Mouse (Mus musculus): ENCODE measurements around the gene Dyrk4. TPM values are rescaled to one million over a fixed set of nuclear protein-coding genes. Genes with fewer than 3 reads are reported as not detected.

Gene Dyrk4
- polyA plus RNA-seq (2014; fragmentation: Nextera tagmentation; extraction: Ambion mirVana), result 0.30 and 0.35 TPM in 2 replicates

DNA sequence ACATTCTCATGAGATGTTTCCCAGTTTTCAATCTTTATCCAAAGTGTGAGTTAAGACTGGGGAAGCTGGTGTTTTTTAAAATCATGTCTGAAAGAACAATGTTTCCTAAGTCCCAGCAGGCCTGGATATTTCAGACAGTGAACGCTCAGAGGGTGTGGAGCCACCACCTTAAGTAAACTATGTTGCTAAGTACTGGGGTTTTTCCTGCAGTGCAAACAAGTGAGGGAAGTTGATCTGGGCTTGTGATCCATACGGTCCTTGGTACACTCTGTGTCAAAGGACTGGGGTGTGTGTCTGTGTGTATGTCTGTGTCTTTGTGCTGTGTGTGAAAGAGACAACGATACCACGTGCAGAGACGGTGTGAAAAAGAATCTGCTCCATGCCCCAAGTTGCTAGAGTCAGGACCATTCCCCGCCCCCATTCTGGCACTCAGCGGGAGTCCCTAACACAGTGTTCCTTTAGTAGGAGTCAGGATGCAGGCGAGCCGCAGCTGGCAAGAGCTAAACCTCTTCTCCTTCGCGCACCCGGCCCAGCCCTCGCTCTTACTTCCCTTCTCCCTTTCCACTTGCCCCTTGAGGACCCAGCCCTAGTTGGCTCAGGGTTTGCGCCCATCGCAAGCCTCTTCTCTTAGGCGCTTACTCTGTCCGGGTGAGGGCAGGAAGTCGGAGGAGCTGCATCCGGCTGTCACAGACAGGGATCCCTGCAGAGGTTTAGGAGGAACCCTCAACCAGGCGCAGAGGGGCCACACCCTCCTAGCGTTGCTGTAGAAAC, at the start of gene Dyrk4:
Dyrk4 (minus strand) TSS at position 729 of the 771 bp plus-strand sequence.
- Histone ChIP-seq H3K9ac (ENCODE audit: low read depth, low read length) (peak within 1 kb of the TSS; percentile 15; the same call in 1 of the 2 replicates), H3K4me3 (ENCODE audit: low read depth, low read length) (peak within 1 kb of the TSS; percentile 13)
- peak; percentile 33 for ATAC-seq (ENCODE audit: low read depth)

DNA sequence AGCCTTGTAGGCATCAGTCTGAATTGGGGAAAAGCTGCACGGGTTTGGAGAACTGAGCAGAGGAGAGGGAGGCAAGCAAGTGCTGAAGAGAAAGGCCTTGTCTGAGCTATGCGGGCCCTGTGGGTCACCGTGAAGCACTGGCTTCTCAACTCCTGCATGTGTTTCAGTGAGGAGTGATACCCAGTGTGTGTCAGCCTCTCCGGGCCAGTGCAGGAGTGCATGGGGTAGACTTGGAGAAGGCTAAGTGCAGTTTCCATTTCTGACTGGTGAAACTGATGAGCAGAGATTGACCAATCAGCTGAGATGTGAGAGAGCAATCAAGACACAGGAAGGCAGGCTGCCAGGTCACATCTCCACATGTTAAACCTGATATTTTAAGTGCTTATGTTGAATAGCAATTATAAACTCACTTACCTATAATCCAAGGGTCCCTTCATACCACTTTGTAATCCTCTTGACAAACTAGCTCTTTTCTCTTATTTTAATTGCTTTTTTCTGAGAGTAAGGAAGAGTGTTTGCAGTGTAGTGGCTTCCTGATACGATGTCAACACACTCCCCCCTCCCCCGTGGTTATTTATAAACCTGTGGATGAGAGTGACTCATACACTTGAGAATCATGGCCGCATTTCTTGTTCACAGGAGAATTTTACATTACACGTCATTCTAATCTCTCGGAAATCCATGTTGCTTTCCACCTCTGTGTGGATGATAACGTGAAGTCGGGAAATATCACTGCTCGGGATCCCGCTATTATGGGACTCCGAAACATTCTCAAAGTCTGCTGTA, 44.8 kb upstream of the Dyrk4 start:
- no peak overlapping the region for H3K27ac ChIP-seq (replicated peaks; ENCODE audit: low read depth, low read length)
- peaks cover 16% of the 10 kb centered on the region; the same call in 1 of the 2 replicates for H3K36me3 ChIP-seq (ENCODE audit: control insufficient read depth, insufficient read depth, low read length)
- H3K4me2 ChIP-seq (ENCODE audit: low read depth, low read length), result no peak overlapping the region
- no peaks in the 10 kb centered on the region for H3K27me3 ChIP-seq (replicated peaks; ENCODE audit: control insufficient read depth, insufficient read depth, low read length)
- WGBS, result 84% methylated on average over 14 of the region's 14 CpGs
- no peak overlapping the region for H3K9ac ChIP-seq (ENCODE audit: low read depth, low read length)
- no peak overlapping the region for H3K4me3 ChIP-seq (ENCODE audit: low read depth, low read length)
- no peaks in the 10 kb centered on the region for H3K9me3 ChIP-seq (ENCODE audit: control insufficient read depth, low read length)
- ATAC-seq (ENCODE audit: low read depth) (no peak), DNase-seq (ENCODE audit: low spot score) (no peak)
- H3K4me1 ChIP-seq (ENCODE audit: control insufficient read depth, insufficient read depth, low read length), result no peaks in the 10 kb centered on the region

More for the DNA sequence above, at the start of gene Dyrk4:
- H3K27ac ChIP-seq (replicated peaks; ENCODE audit: low read depth, low read length), result peak within 1 kb of the TSS; percentile 17; the same call in 1 of the 2 replicates
- WGBS, result 9% methylated on average over 21 of the region's 21 CpGs
- H3K4me2 ChIP-seq (ENCODE audit: low read depth, low read length), result peak within 1 kb of the TSS; percentile 46
- no peaks in the 10 kb centered on the region for H3K27me3 ChIP-seq (replicated peaks; ENCODE audit: control insufficient read depth, insufficient read depth, low read length)
- H3K4me1 ChIP-seq (ENCODE audit: control insufficient read depth, insufficient read depth, low read length), result no peaks in the 10 kb centered on the region
- peak; percentile 45 for DNase-seq (ENCODE audit: low spot score)
- H3K36me3 ChIP-seq (ENCODE audit: control insufficient read depth, insufficient read depth, low read length), result peaks cover 37% of the 10 kb centered on the region; the same call in 1 of the 2 replicates
- H3K9me3 ChIP-seq (ENCODE audit: control insufficient read depth, low read length), result no peaks in the 10 kb centered on the region

DNA sequence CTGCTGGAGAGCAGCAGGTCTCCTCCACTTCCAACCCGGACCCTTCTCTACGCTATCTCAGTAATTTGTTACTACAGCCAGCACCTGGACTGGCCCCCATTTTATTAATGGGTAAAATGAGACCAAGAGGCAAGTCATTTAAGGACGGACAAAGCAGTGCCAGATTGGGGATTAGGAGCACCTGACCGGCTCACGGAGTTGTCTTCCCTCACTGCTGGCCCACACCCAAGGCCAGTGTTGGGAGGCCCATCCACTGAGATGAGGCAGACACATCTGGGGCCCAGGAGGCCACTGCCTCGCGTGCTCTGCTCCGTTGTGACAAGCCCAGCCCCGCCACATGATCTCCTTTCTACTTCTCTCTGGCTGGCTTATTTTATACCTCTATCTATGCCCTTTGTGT, 41.8 kb upstream of the Dyrk4 start:
- Histone ChIP-seq H3K4me3 (ENCODE audit: low read depth, low read length) (no peak overlapping the region), H3K9me3 (ENCODE audit: control insufficient read depth, low read length) (no peaks in the 10 kb centered on the region), H3K27me3 (replicated peaks; ENCODE audit: control insufficient read depth, insufficient read depth, low read length) (no peaks in the 10 kb centered on the region), H3K36me3 (ENCODE audit: control insufficient read depth, insufficient read depth, low read length) (peaks cover 15% of the 10 kb centered on the region; the same call in 1 of the 2 replicates), H3K4me1 (ENCODE audit: control insufficient read depth, insufficient read depth, low read length) (no peaks in the 10 kb centered on the region), H3K27ac (replicated peaks; ENCODE audit: low read depth, low read length) (no peak overlapping the region), H3K9ac (ENCODE audit: low read depth, low read length) (no peak overlapping the region), H3K4me2 (ENCODE audit: low read depth, low read length) (no peak overlapping the region)
- ATAC-seq (ENCODE audit: low read depth) (peak; percentile 37; the same call in 1 of the 2 replicates), DNase-seq (ENCODE audit: low spot score) (no peak)
- WGBS, result 60% methylated on average over 9 of the region's 9 CpGs

DNA sequence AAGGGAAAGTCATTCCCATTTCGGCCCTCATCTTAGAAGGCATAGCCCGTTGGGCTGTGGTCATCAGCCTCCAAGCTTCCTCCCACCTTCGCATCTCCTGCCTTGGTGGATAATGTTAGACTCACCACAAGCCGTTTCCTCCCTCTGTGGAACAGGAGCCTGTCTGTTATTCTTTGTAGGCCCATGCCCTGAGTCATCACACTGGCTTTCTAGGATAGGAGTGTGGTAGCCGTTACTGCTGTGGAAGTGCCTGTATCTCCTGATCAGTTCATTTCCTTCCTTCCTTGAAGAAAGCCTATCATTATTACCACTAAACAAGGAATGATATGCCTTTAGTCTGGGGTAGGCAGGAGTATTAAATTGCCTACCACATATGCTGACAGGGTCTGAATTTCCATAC, 41.1 kb upstream of the Dyrk4 start:
- no peak overlapping the region for H3K4me3 ChIP-seq (ENCODE audit: low read depth, low read length)
- ATAC-seq (ENCODE audit: low read depth) (no peak), DNase-seq (ENCODE audit: low spot score) (no peak)
- 80% methylated on average over 5 of the region's 5 CpGs for WGBS
- H3K27me3 ChIP-seq (replicated peaks; ENCODE audit: control insufficient read depth, insufficient read depth, low read length), result no peaks in the 10 kb centered on the region
- no peak overlapping the region for H3K9ac ChIP-seq (ENCODE audit: low read depth, low read length)
- no peaks in the 10 kb centered on the region for H3K9me3 ChIP-seq (ENCODE audit: control insufficient read depth, low read length)
- peaks cover 16% of the 10 kb centered on the region; the same call in 1 of the 2 replicates for H3K36me3 ChIP-seq (ENCODE audit: control insufficient read depth, insufficient read depth, low read length)
- H3K4me2 ChIP-seq (ENCODE audit: low read depth, low read length), result no peak overlapping the region
- no peaks in the 10 kb centered on the region for H3K4me1 ChIP-seq (ENCODE audit: control insufficient read depth, insufficient read depth, low read length)
- no peak overlapping the region for H3K27ac ChIP-seq (replicated peaks; ENCODE audit: low read depth, low read length)

DNA sequence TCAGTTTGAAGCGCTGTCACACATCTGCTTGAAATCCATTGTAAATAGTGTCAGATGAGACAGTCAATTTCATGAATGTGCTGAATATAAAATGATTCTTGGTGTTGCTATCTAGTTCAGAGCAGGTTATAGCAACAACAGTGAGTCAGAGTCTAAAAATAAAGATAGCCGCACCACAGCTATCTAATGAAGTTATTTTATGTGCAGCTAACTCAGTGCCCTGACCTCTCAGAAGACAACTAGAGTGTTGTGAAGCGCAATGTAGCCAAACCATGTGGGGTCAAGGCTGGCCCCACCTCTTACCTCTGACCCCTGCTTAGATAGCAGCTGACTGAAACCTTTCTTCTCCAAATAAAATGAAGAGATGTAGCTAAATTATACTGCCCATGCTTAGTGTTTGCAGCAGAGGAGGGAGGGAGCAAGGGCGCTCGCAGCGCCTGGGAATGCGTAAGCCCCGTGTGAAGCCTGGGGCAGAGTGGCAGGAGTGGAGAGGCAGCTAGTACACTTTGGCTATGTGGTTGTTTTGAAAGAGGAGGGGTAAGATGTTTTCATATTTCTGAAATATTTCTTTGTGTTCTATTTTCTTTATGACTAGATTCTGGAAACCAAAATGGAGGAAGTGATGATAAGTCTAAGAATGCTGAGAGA, 39.9 kb upstream of the Dyrk4 start:
- no peaks in the 10 kb centered on the region for H3K9me3 ChIP-seq (ENCODE audit: control insufficient read depth, low read length)
- H3K27me3 ChIP-seq (replicated peaks; ENCODE audit: control insufficient read depth, insufficient read depth, low read length), result no peaks in the 10 kb centered on the region
- no peak for ATAC-seq (ENCODE audit: low read depth)
- no peak overlapping the region for H3K4me3 ChIP-seq (ENCODE audit: low read depth, low read length)
- no peak overlapping the region for H3K27ac ChIP-seq (replicated peaks; ENCODE audit: low read depth, low read length)
- WGBS, result 80% methylated on average over 8 of the region's 8 CpGs
- DNase-seq (ENCODE audit: low spot score), result no peak
- H3K9ac ChIP-seq (ENCODE audit: low read depth, low read length), result no peak overlapping the region
- no peaks in the 10 kb centered on the region for H3K4me1 ChIP-seq (ENCODE audit: control insufficient read depth, insufficient read depth, low read length)
- H3K36me3 ChIP-seq (ENCODE audit: control insufficient read depth, insufficient read depth, low read length), result peaks cover 25% of the 10 kb centered on the region; the same call in 1 of the 2 replicates
- no peak overlapping the region for H3K4me2 ChIP-seq (ENCODE audit: low read depth, low read length)

DNA sequence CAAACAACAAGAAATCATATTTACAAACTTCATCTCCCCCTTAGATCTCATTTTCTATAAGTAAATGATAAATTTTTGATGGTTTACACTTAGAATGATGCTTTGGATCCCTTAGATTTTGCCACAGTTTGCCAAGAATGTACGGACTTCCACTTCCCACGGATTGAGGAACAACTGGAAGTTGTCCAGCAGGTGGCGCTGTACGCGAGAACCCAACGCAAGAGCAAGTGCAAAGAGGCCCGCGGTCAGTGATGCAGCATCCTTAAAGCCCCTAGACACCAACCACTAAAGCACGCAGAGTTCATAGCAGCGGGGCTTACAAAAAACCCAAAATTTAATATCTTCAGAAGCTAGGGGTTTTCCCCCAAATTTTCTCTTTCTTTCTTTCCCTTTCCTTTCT, 34.1 kb upstream of the Dyrk4 start:
- WGBS, result 8% methylated on average over 10 of the region's 10 CpGs

DNA sequence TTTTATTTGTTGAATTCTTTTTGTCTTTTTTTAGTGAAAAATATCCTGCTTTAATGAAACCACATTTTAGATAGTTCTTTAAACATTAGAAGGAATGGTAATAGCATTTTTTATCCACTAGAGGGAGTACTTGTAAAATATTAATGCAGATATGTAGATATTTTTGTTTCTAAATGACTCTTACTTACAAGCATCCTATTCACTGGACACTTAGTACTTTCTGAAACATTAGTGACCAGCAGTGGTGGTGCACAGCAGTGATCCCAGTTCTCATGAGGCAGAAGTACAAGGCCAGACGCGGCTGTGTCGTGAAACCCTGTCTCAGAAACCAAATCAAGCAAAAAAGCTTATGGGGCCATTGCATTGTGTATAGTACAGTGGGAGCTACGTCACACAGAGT, 26.7 kb upstream of the Dyrk4 start:
- WGBS, result 90% methylated on average over 4 of the region's 4 CpGs
- ATAC-seq (ENCODE audit: low read depth), result no peak
- H3K36me3 ChIP-seq (ENCODE audit: control insufficient read depth, insufficient read depth, low read length), result peaks cover 47% of the 10 kb centered on the region

More for the DNA sequence above, 34.1 kb upstream of the Dyrk4 start:
- H3K36me3 ChIP-seq (ENCODE audit: control insufficient read depth, insufficient read depth, low read length), result peaks cover 40% of the 10 kb centered on the region; the same call in 1 of the 2 replicates
- no peaks in the 10 kb centered on the region for H3K9me3 ChIP-seq (ENCODE audit: control insufficient read depth, low read length)
- DNase-seq (ENCODE audit: low spot score), result peak; percentile 85
- H3K4me3 ChIP-seq (ENCODE audit: low read depth, low read length), result no peak overlapping the region
- H3K4me2 ChIP-seq (ENCODE audit: low read depth, low read length), result no peak overlapping the region
- H3K27me3 ChIP-seq (replicated peaks; ENCODE audit: control insufficient read depth, insufficient read depth, low read length), result no peaks in the 10 kb centered on the region
- H3K27ac ChIP-seq (replicated peaks; ENCODE audit: low read depth, low read length), result no peak overlapping the region
- no peak for ATAC-seq (ENCODE audit: low read depth)
- no peak overlapping the region for H3K9ac ChIP-seq (ENCODE audit: low read depth, low read length)
- H3K4me1 ChIP-seq (ENCODE audit: control insufficient read depth, insufficient read depth, low read length), result no peaks in the 10 kb centered on the region

DNA sequence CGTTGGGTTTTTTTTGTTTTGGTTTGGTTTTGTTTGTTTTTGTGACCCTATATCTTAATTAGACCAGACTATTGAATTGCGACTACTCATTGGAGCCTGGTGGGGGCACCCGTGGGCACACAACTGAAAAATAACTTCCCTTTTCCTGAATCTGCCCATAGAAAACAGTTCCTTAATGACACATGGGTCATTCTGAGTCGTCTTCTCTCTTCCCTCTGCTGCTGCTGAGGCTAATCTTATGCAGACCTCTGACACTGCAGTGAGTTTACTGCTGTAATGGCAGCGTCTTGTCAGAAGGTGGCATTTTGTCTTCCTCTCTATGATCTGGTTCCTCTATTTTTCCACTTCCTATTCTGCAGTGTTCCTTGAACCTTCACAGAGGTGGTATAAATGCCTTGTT, 18.8 kb upstream of the Dyrk4 start:
- Histone ChIP-seq H3K9ac (ENCODE audit: low read depth, low read length) (peak overlapping the region; percentile 61), H3K9me3 (ENCODE audit: control insufficient read depth, low read length) (no peaks in the 10 kb centered on the region), H3K27me3 (replicated peaks; ENCODE audit: control insufficient read depth, insufficient read depth, low read length) (no peaks in the 10 kb centered on the region), H3K27ac (replicated peaks; ENCODE audit: low read depth, low read length) (no peak overlapping the region), H3K36me3 (ENCODE audit: control insufficient read depth, insufficient read depth, low read length) (peaks cover 19% of the 10 kb centered on the region; the same call in 1 of the 2 replicates), H3K4me1 (ENCODE audit: control insufficient read depth, insufficient read depth, low read length) (peaks cover 14% of the 10 kb centered on the region), H3K4me2 (ENCODE audit: low read depth, low read length) (peak overlapping the region; percentile 86), H3K4me3 (ENCODE audit: low read depth, low read length) (peak overlapping the region; percentile 62)
- WGBS, result 2% methylated on average over 5 of the region's 5 CpGs
- no peak for ATAC-seq (ENCODE audit: low read depth)
- no peak for DNase-seq (ENCODE audit: low spot score)

More for the DNA sequence above, 26.7 kb upstream of the Dyrk4 start:
- no peak overlapping the region for H3K9ac ChIP-seq (ENCODE audit: low read depth, low read length)
- H3K4me2 ChIP-seq (ENCODE audit: low read depth, low read length), result no peak overlapping the region
- DNase-seq (ENCODE audit: low spot score), result no peak
- no peaks in the 10 kb centered on the region for H3K4me1 ChIP-seq (ENCODE audit: control insufficient read depth, insufficient read depth, low read length)
- H3K9me3 ChIP-seq (ENCODE audit: control insufficient read depth, low read length), result no peaks in the 10 kb centered on the region
- H3K27ac ChIP-seq (replicated peaks; ENCODE audit: low read depth, low read length), result no peak overlapping the region
- H3K4me3 ChIP-seq (ENCODE audit: low read depth, low read length), result no peak overlapping the region
- no peaks in the 10 kb centered on the region for H3K27me3 ChIP-seq (replicated peaks; ENCODE audit: control insufficient read depth, insufficient read depth, low read length)

All from embryonic facial prominence, embryonic 14.5 days (tissue).